Mouse (Mus musculus): ENCODE data around the gene Plekhf1. TPM values are rescaled to one million over a fixed set of nuclear protein-coding genes. Genes with fewer than 3 reads are reported as not detected.

The Plekhf1 gene
- total RNA-seq (2021): 1 to 10 TPM; 4.2 to 6.1 TPM
- long read RNA-seq, experiment 1, full-length matches to known transcripts: 22 of 25 reads
- long read RNA-seq, experiment 1, partial matches to known transcripts: 1 of 25 reads
- long read RNA-seq, experiment 1, other reads (novel, unspliced or antisense): 2 of 25 reads
- long read RNA-seq, experiment 2, full-length matches to known transcripts: 10 of 11 reads
- long read RNA-seq, experiment 2, partial matches to known transcripts: 0 of 11 reads
- long read RNA-seq, experiment 2, other reads (novel, unspliced or antisense): 1 of 11 reads

GRCm38 (mm10) chr7:38227900-38228298 is at the start of gene Plekhf1:
Plekhf1 (minus strand) TSS chr7:38228016.
- DNase-seq: peak; percentile 96

- DNase-seq: no peak
Observed at GRCm38 (mm10) chr7:38272551-38272950, 44.7 kb upstream of the Plekhf1 start.

- peak; percentile 10 for DNase-seq
Observed at GRCm38 (mm10) chr7:38271859-38272258, 44.0 kb upstream of the Plekhf1 start.

- DNase-seq: no peak
Observed at GRCm38 (mm10) chr7:38271511-38271811, 43.6 kb upstream of the Plekhf1 start.

- DNase-seq: peak; percentile 95
Observed at GRCm38 (mm10) chr7:38270703-38271510, 43.1 kb upstream of the Plekhf1 start, which contains the start of gene Pop4. Pop4 (minus strand) TSS chr7:38271423.

GRCm38 (mm10) chr7:38267006-38267680 is 39.3 kb upstream of the Plekhf1 start:
- DNase-seq: peak; percentile 58

GRCm38 (mm10) chr7:38262406-38262805 is 34.6 kb upstream of the Plekhf1 start:
- DNase-seq: peak; percentile 71

GRCm38 (mm10) chr7:38259631-38260030 is 31.8 kb upstream of the Plekhf1 start:
- no peak for DNase-seq

- DNase-seq: no peak
Observed at GRCm38 (mm10) chr7:38253441-38253840, 25.6 kb upstream of the Plekhf1 start.

GRCm38 (mm10) chr7:38251494-38252216 is 23.8 kb upstream of the Plekhf1 start:
- DNase-seq: no peak

GRCm38 (mm10) chr7:38242417-38242816 is 14.6 kb upstream of the Plekhf1 start:
- DNase-seq: no peak

GRCm38 (mm10) chr7:38237140-38237539 is 9.3 kb upstream of the Plekhf1 start:
- no peak for DNase-seq

- no peak for DNase-seq
Observed at GRCm38 (mm10) chr7:38236400-38237105, 8.7 kb upstream of the Plekhf1 start.

- no peak for DNase-seq
Observed at GRCm38 (mm10) chr7:38230285-38230684, 2.5 kb upstream of the Plekhf1 start.

- no peak for DNase-seq
Observed at GRCm38 (mm10) chr7:38228329-38228728, 513 bp upstream of the Plekhf1 start.

GRCm38 (mm10) chr7:38227181-38227899 is 476 bp downstream of the Plekhf1 start:
- peak; percentile 88 for DNase-seq

GRCm38 (mm10) chr7:38226226-38226625 is 1.6 kb downstream of the Plekhf1 start:
- no peak for DNase-seq

- DNase-seq: peak; percentile 56
Observed at GRCm38 (mm10) chr7:38224577-38225369, 3.0 kb downstream of the Plekhf1 start.

- no peak for DNase-seq
Observed at GRCm38 (mm10) chr7:38220866-38221265, 7.0 kb downstream of the Plekhf1 start.

GRCm38 (mm10) chr7:38219526-38219925 is 8.3 kb downstream of the Plekhf1 start:
- DNase-seq: no peak

All from adrenal gland, postnatal 10 days (tissue).